Mouse (Mus musculus) heart, postnatal 0 days (tissue): ENCODE measurements at regions not wholly inside any gene's neighbourhood (a gene's known extent, or its start where the extent isn't known, plus 50 kb on each side); places are given as distances from the start of the nearest gene placed in this dataset.

Experiments used
- CTCF ChIP-seq: IDR thresholded peaks from 2 replicates; pipeline ENCODE4 v1.5.1; 2016; ENCODE audit warnings: antibody characterized with exemption, control low read depth, low read depth
- EP300 ChIP-seq: IDR thresholded peaks from 2 replicates; pipeline ENCODE4 v1.6.1; 2016; ENCODE audit warnings: antibody characterized with exemption, low read depth

DNA sequence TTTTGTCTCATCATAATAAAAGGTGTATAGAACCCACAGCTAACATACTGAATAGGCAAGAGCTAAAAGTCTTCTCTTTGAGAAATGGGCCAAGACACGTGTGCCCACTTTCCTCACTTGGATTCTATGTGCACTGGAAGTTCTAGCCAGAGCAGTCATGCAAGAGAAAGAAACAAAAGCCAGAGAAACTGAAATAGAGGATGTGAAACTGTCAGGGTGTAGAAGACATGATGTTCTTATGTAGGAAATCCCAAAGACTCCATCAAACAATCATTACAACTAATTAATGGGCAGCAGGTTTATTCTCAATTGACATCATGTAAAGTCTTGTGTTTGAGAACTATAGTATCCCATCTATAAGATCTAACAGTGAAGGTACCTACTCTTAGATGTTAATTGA, 294.9 kb downstream of the Hhipl2 start:
- TF ChIP-seq EP300 (no peak), CTCF (no peak)
